Mouse (Mus musculus): ENCODE measurements at regions not wholly inside any gene's neighbourhood (a gene's known extent, or its start where the extent isn't known, plus 50 kb on each side); places are given as distances from the start of the nearest gene placed in this dataset.
A peak's percentile ranks its signal among the peaks of the same experiment; 100 is the strongest.

- no peak for DNase-seq
Observed at GRCm38 (mm10) chrX:11170416-11170815, 128.6 kb upstream of the H2al1a start.

DNA sequence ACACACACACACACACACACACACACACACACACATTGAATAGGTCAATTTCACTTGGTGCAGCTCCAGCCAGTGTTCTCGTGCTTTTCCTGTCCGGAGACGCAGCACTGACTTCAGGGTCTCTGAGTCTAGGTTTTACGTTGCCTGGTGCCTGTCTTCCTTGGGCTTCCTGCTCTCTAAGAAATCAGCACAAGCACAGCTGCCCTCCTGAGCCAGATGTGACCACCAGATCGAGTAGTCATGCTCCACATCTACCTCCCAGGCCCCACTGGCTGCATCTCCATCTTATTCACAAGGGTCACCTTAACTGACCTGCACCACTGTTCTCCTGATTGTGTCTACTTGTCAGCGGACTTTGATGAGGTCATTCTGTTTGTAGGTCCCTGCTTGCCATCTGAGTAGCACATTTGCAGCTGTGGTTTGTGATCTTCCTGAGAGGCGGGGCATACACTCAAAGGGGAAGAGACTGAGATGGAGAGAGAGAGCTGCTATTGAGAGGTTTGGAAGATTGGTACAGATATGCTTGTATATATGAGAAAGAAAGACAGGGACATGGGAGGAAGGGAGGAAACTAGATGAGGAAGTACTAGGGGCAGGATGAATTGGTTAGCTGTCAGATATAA, 118.8 kb upstream of the H2al1a start:
- no peak for DNase-seq

- peak; percentile 20 for DNase-seq
Observed at GRCm38 (mm10) chrX:11181855-11182254, 117.2 kb upstream of the H2al1a start.

GRCm38 (mm10) chrX:11190851-11191250, 108.2 kb upstream of the H2al1a start:
- DNase-seq, result no peak

GRCm38 (mm10) chrX:11204135-11204534, 94.9 kb upstream of the H2al1a start:
- DNase-seq, result no peak

DNA sequence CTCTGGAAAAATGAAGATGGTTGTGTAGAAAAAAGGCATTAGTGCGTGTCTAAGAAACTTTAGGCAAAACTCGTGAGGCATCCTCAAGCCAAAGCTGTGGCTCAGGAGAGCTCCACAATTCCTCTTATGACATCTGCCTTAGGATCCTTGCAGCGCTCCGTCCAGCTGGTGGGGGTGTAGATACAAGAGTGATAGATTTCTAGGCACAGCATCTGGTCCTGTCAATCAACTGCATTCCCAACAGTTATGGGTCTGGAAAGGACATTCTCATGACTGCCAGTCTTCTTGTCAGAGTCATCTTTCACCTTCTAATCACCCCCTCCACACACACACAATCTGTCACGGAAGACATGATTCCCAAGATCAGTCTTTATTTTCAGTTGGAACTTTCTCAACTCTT, 89.2 kb upstream of the H2al1a start:
- DNase-seq, result no peak

- no peak for DNase-seq
Observed at GRCm38 (mm10) chrX:11212811-11213210, 86.2 kb upstream of the H2al1a start.

DNA sequence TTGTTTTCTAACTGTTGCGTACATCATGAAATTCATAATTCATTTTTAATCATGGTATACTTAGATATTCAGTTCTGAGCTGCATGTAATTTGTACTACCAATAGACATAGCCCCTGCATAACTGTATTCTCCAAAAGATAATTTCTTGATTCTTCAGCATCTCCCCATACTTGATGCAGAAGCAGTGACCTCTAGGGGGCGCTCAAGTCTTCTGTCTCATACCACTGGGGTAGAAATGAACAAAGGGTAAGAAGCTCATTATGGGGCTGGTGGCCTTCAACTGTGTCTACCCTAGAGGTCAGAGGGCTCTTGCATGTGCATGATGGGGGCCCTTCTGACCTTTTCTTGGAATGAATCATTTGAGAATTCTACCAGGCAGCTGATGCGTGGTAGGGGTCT, 85.6 kb upstream of the H2al1a start:
- peak; percentile 57 for DNase-seq

GRCm38 (mm10) chrX:11239066-11239465, 60.0 kb upstream of the H2al1a start:
- DNase-seq, result no peak

DNA sequence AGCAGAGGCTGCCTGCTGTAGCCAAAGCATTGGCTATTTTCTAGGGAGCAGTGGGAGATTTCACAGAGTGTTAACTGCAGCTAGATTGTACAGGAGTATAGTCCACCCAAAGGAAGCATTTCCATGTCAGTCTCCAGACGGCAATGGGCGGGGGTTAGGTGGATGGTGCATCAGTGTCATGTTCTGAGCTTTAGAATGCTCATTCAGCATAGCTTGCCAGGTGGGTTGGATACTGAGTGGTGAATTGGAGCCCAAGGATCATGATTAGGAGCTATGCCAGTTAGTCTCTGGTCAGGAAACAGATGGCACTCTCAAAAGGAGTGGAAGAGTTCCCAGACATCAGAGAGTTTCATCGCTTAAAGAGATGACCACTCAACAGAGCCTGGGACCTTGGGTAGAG, 53.5 kb upstream of the H2al1a start:
- DNase-seq, result no peak

Measured in adrenal gland, postnatal 14 days (tissue).